Mouse (Mus musculus) gastrocnemius, adult 8-10 months (tissue): ENCODE results near the gene Mkrn2. TPM values are rescaled to one million over a fixed set of nuclear protein-coding genes. Genes with fewer than 3 reads are reported as not detected.
"Not testable (repeated sequence)": the region's sequence is repeated elsewhere in the genome, so short reads cannot be mapped to it uniquely, and the experiment has no call there.

Source experiments
- DNase-seq, 2 experiments: peaks; one replicate each; pipeline ENCODE4 v3.0.0; 2022; ENCODE audit warnings: low spot score in 2 of 2
- total RNA-seq, 4 experiments: library from RNA; stranded (reverse); gene quantifications; 2 replicates each; pipeline ENCODE4 v1.2.4; 2022

Gene Mkrn2
- total RNA-seq, 4 experiments from 2014 or later, result 48.7 to 54.8 (median 53.0) TPM

- DNase-seq, result no peak
Measured at GRCm38 (mm10) chr6:115607429-115607828, 5.7 kb downstream of the Mkrn2 start.

- no peak for DNase-seq
Measured at GRCm38 (mm10) chr6:115609121-115609520, 7.4 kb downstream of the Mkrn2 start.

- DNase-seq, result no peak
Measured at GRCm38 (mm10) chr6:115610301-115610700, 8.6 kb downstream of the Mkrn2 start.

- DNase-seq, result no peak
Measured at GRCm38 (mm10) chr6:115613793-115614192, 12.1 kb downstream of the Mkrn2 start.

- no peak for DNase-seq
Measured at GRCm38 (mm10) chr6:115615983-115616382, 14.3 kb downstream of the Mkrn2 start.

- no peak for DNase-seq
Measured at GRCm38 (mm10) chr6:115619818-115620217, 18.1 kb downstream of the Mkrn2 start.

GRCm38 (mm10) chr6:115620942-115621341, 19.2 kb downstream of the Mkrn2 start:
- no peak for DNase-seq

GRCm38 (mm10) chr6:115626121-115626520, 24.4 kb downstream of the Mkrn2 start:
- peak in 1 of 2 experiments; percentile 52 for DNase-seq

GRCm38 (mm10) chr6:115631056-115631795, 29.5 kb downstream of the Mkrn2 start:
- DNase-seq, result no peak

- DNase-seq, result no peak
Measured at GRCm38 (mm10) chr6:115634015-115634414, 32.3 kb downstream of the Mkrn2 start.

GRCm38 (mm10) chr6:115638188-115638587, 36.5 kb downstream of the Mkrn2 start:
- DNase-seq, result not testable (repeated sequence)

GRCm38 (mm10) chr6:115643315-115643714, 41.6 kb downstream of the Mkrn2 start:
- no peak for DNase-seq

GRCm38 (mm10) chr6:115649792-115650365, 48.2 kb downstream of the Mkrn2 start:
- no peak for DNase-seq

- peak in 1 of 2 experiments; percentile 11 for DNase-seq
Measured at GRCm38 (mm10) chr6:115650476-115651427, 49.0 kb downstream of the Mkrn2 start.

- DNase-seq, result no peak
Measured at GRCm38 (mm10) chr6:115651719-115652118, 50.0 kb downstream of the Mkrn2 start.

- no peak for DNase-seq
Measured at GRCm38 (mm10) chr6:115653939-115654338, 52.2 kb downstream of the Mkrn2 start.

GRCm38 (mm10) chr6:115658802-115659201, 57.1 kb downstream of the Mkrn2 start:
- no peak for DNase-seq

- DNase-seq, result no peak
Measured at GRCm38 (mm10) chr6:115664268-115664667, 62.6 kb downstream of the Mkrn2 start.

GRCm38 (mm10) chr6:115666641-115667040, 64.9 kb downstream of the Mkrn2 start:
- DNase-seq, result no peak
